ENCODE assay signal across 12 mouse cellular contexts in genomic region chr19:36678382-36679027, GRCm38 (mm10). TPM values are rescaled to one million over a fixed set of nuclear protein-coding genes. Genes with fewer than 3 reads are reported as not detected.
DNase-seq lines count a peak whose midpoint lies in the region; ATAC-seq lines count a peak whose summit lies in the region.
"Had no signal": no experiment of that assay in that cellular context is flagged by ENCODE, and none has a peak within 500 bp of the region (broad histone marks: within the 10 kb centered on the region; RNA-seq: fewer than 3 reads in every experiment).

No protein-coding gene starts in this region.

- H3K9ac ChIP-seq in kidney, embryonic 15.5 days = no peak overlapping the region
- no peak overlapping the region for H3K9ac ChIP-seq in heart, embryonic 14.5 days (ENCODE audit: low read length)
- no peak overlapping the region for H3K9ac ChIP-seq in midbrain, embryonic 12.5 days (replicated peaks)
- H3K9ac ChIP-seq: limb, embryonic 15.5 days had no signal

- WGBS in kidney, embryonic 15.5 days = 61% methylated on average over 7 of the region's 7 CpGs
- 71% methylated on average over 7 of the region's 7 CpGs for WGBS in heart, embryonic 14.5 days
- 81% methylated on average over 7 of the region's 7 CpGs for WGBS in midbrain, embryonic 12.5 days

- ATAC-seq in kidney, embryonic 15.5 days (replicated peaks; ENCODE audit: low FRiP score) = no peak
- no peak for ATAC-seq in heart, embryonic 14.5 days (ENCODE audit: insufficient number of reproducible peaks, insufficient read depth, low FRiP score, low read depth)
- no peak for ATAC-seq in midbrain, embryonic 12.5 days (ENCODE audit: low FRiP score, low read depth)

- peaks cover 34% of the 10 kb centered on the region for H3K4me1 ChIP-seq in kidney, embryonic 15.5 days
- peaks cover 18% of the 10 kb centered on the region for H3K4me1 ChIP-seq in brown adipose tissue, adult 24 weeks (ENCODE audit: control insufficient read depth, insufficient read depth, insufficient read length, low read length)
- H3K4me1 ChIP-seq in heart, embryonic 14.5 days (ENCODE audit: control insufficient read depth in 2 of 2, insufficient read depth in 2 of 2, low read length in 2 of 2) = peaks cover 37 to 61% of the 10 kb centered on the region in 2 experiments
- H3K4me1 ChIP-seq in midbrain, embryonic 12.5 days = peaks cover 21% of the 10 kb centered on the region

- H3K27ac ChIP-seq in kidney, embryonic 15.5 days = peak overlapping the region; percentile 85
- peak overlapping the region; percentile 86 for H3K27ac ChIP-seq in brown adipose tissue, adult 24 weeks (replicated peaks; ENCODE audit: low read depth, low read length)
- H3K27ac ChIP-seq in heart, embryonic 14.5 days (replicated peaks in 1 of 2; ENCODE audit: control insufficient read depth in 1 of 2, insufficient read depth in 1 of 2, low read depth in 2 of 2, low read length in 2 of 2) = peak overlapping the region; percentile 76 to 84; a peak in 3 of 4 replicates
- H3K27ac ChIP-seq in midbrain, embryonic 12.5 days (replicated peaks) = peak overlapping the region; percentile 70; the same call in 1 of the 2 replicates

- no peaks in the 10 kb centered on the region for H3K36me3 ChIP-seq in kidney, embryonic 15.5 days
- no peaks in the 10 kb centered on the region for H3K36me3 ChIP-seq in heart, embryonic 14.5 days (ENCODE audit: control insufficient read depth, insufficient read depth, low read length)
- no peaks in the 10 kb centered on the region for H3K36me3 ChIP-seq in midbrain, embryonic 12.5 days
- H3K36me3 ChIP-seq: limb, embryonic 15.5 days had no signal

- no peak for DNase-seq in kidney, postnatal 10 days
- DNase-seq in embryo, embryonic 10.5 days (ENCODE audit: low spot score) = no peak
- no peak for DNase-seq in spleen, postnatal 10 days (ENCODE audit: low spot score in 2 of 2)
- DNase-seq: adrenal gland, adult 8-10 months; kidney, adult 18-20 months; right cerebral cortex, postnatal 14 days; thymus, adult 18-20 months had no signal

- no peak overlapping the region for H3K4me3 ChIP-seq in kidney, embryonic 15.5 days (replicated peaks)
- H3K4me3 ChIP-seq in brown adipose tissue, adult 24 weeks (ENCODE audit: insufficient read depth, low read depth, low read length) = no peak overlapping the region
- no peak overlapping the region for H3K4me3 ChIP-seq in heart, embryonic 14.5 days (ENCODE audit: control insufficient read depth in 1 of 2, insufficient read depth in 1 of 2, low read depth in 1 of 2, low read length in 2 of 2)
- no peak overlapping the region for H3K4me3 ChIP-seq in midbrain, embryonic 12.5 days
- H3K4me3 ChIP-seq: limb, embryonic 15.5 days had no signal

- H3K9me3 ChIP-seq in kidney, embryonic 15.5 days (replicated peaks) = no peaks in the 10 kb centered on the region
- H3K9me3 ChIP-seq in heart, embryonic 14.5 days (ENCODE audit: control insufficient read depth, low read length) = no peaks in the 10 kb centered on the region
- no peaks in the 10 kb centered on the region for H3K9me3 ChIP-seq in midbrain, embryonic 12.5 days
- H3K9me3 ChIP-seq: limb, embryonic 15.5 days had no signal

- H3K27me3 ChIP-seq in kidney, embryonic 15.5 days = no peaks in the 10 kb centered on the region
- no peaks in the 10 kb centered on the region for H3K27me3 ChIP-seq in heart, embryonic 14.5 days (ENCODE audit: control insufficient read depth, insufficient read depth, low read length)
- H3K27me3 ChIP-seq in midbrain, embryonic 12.5 days = no peaks in the 10 kb centered on the region
- H3K27me3 ChIP-seq: limb, embryonic 15.5 days had no signal

- H3K4me2 ChIP-seq in kidney, embryonic 15.5 days = no peak overlapping the region
- no peak overlapping the region for H3K4me2 ChIP-seq in heart, embryonic 14.5 days (ENCODE audit: low read length)
- H3K4me2 ChIP-seq in midbrain, embryonic 12.5 days (replicated peaks) = no peak overlapping the region
- H3K4me2 ChIP-seq: limb, embryonic 15.5 days had no signal

RNA-seq across cellular contexts. Expression of gene Ppp1r3c, which starts 57.9 kb away (rescaled TPM):
- polyA plus RNA-seq in kidney, embryonic 15.5 days (2015; fragmentation: Nextera tagmentation; extraction: Ambion mirVana) = 17.4 and 17.5 TPM in 2 replicates
- 88.4 and 124 TPM in 2 replicates for polyA plus RNA-seq in brown adipose tissue, adult 24 weeks (2012; ENCODE audit: insufficient read depth, insufficient read length, missing spikeins)
- polyA plus RNA-seq in heart, embryonic 14.5 days (2014; fragmentation: Nextera tagmentation; extraction: Ambion mirVana) = 106 and 113 TPM in 2 replicates
- polyA plus RNA-seq in midbrain, embryonic 12.5 days (2016; fragmentation: Nextera tagmentation; extraction: Ambion mirVana) = 2.0 and 2.4 TPM in 2 replicates
